ENCODE assay signal across 17 mouse cellular contexts in the genomic region with DNA sequence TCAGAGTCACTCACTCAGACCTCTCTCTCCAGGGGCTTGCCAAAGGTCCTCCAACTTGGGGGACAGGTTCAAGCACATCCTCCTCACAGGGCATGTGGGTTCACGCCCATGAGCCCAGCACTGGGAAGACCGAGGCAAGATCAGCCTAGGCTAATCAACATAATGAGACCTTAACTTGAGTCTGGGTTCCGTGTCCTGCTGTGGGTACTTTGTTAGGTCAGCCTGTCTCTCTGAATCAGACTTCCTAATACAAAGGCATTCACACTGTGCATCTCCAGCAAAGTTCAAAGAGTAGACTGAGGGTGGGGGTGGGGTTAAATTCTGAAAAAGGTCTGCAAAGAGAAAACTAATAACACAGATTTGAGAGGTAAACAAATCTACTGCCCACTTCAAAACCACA. TPM values are rescaled to one million over a fixed set of nuclear protein-coding genes. Genes with fewer than 3 reads are reported as not detected.
"Had no signal": no experiment of that assay in that cellular context is flagged by ENCODE, and none has a peak within 500 bp of the region (broad histone marks: within the 10 kb centered on the region; RNA-seq: fewer than 3 reads in every experiment).

No protein-coding gene starts in this region.

- H3K9me3 ChIP-seq: limb, embryonic 10.5 days; liver, embryonic 15.5 days; megakaryocyte, embryonic 14.5 days; midbrain, embryonic 15.5 days; neural tube, embryonic 13.5 days; stomach, embryonic 15.5 days had no signal

- DNase-seq: kidney, postnatal 10 days; lung, postnatal 10 days; right cerebral cortex, postnatal 14 days; thymus, adult 2 months; thymus, postnatal 25 days had no signal

- H3K4me2 ChIP-seq: liver, embryonic 11.5 days; liver, embryonic 15.5 days; lung, embryonic 14.5 days; midbrain, embryonic 11.5 days; midbrain, embryonic 15.5 days; neural tube, embryonic 13.5 days; stomach, embryonic 15.5 days had no signal

- ATAC-seq: midbrain, embryonic 15.5 days had no signal

- H3K4me3 ChIP-seq: left cerebral cortex, adult 2 months; limb, embryonic 10.5 days; liver, embryonic 15.5 days; midbrain, embryonic 15.5 days; neural tube, embryonic 13.5 days; stomach, embryonic 15.5 days had no signal

- H3K27ac ChIP-seq: left cerebral cortex, adult 2 months; limb, embryonic 10.5 days; liver, embryonic 15.5 days; macrophage; midbrain, embryonic 15.5 days; neural tube, embryonic 13.5 days; stomach, embryonic 15.5 days had no signal

- H3K9ac ChIP-seq: liver, embryonic 15.5 days; lung, embryonic 14.5 days; midbrain, embryonic 15.5 days; neural tube, embryonic 13.5 days; stomach, embryonic 15.5 days had no signal

- H3K36me3 ChIP-seq: liver, embryonic 15.5 days; midbrain, embryonic 15.5 days; stomach, embryonic 15.5 days had no signal

RNA-seq across cellular contexts. Expression of gene Coro6, which starts 2.9 kb away (rescaled TPM):
- polyA plus RNA-seq: macrophage; midbrain, embryonic 11.5 days had no signal

RNA-seq across cellular contexts. Expression of gene Ankrd13b, which starts 24.4 kb away (rescaled TPM):
- total RNA-seq: monocyte, adult 5-6 weeks had no signal

RNA-seq across cellular contexts. Expression of gene Trp53i13, which starts 50.7 kb away (rescaled TPM):
- total RNA-seq: monocyte, adult 5-6 weeks had no signal
